Mouse (Mus musculus): ENCODE data around the gene Celsr3.
A peak's percentile ranks its signal among the peaks of the same experiment; 100 is the strongest.

- TF ChIP-seq POLR2A (IDR thresholded peaks at IDR 0.05; ENCODE audit: low read depth, low read length) (peak; percentile 79), CTCF (IDR thresholded peaks at IDR 0.05; ENCODE audit: extremely low read depth, insufficient read length, insufficient replicate concordance, low read depth, low read length) (no peak)
Observed at GRCm38 (mm10) chr9:108783548-108784463, 42.3 kb upstream of the Celsr3 start, which contains the start of gene Ip6k2.

Data from small intestine, adult 2 months (tissue).